Mouse (Mus musculus): Measurements from ENCODE around the gene Pnkd. TPM values are rescaled to one million over a fixed set of nuclear protein-coding genes. Genes with fewer than 3 reads are reported as not detected.

The Pnkd gene
- total and polyA plus RNA-seq, 3 experiments: 45.5 to 318 (median 154) TPM

GRCm38 (mm10) chr1:74249331-74249980 lies 35.3 kb upstream of the Pnkd start:
- no peaks in the 10 kb centered on the region for H3K9me3 ChIP-seq (replicated peaks; ENCODE audit: low read length)
- H3K79me2 ChIP-seq (replicated peaks; ENCODE audit: control insufficient read depth, extremely low read depth, insufficient read depth, poor library complexity, severe bottlenecking): peaks cover 51% of the 10 kb centered on the region
- H3K4me2 ChIP-seq (ENCODE audit: insufficient read depth, low read depth, poor library complexity, severe bottlenecking): peak overlapping the region; percentile 84
- DNase-seq (ENCODE audit: extremely low read depth): no peak
- TF ChIP-seq BHLHE40 (IDR thresholded peaks at IDR 0.05; ENCODE audit: low read depth, low read length) (peak; percentile 12; the same call in 1 of the 2 replicates), CHD1 (IDR thresholded peaks at IDR 0.05; ENCODE audit: low read depth, low read length) (no peak; the same call in 1 of the 2 replicates)
- H3K9ac ChIP-seq (ENCODE audit: insufficient read depth, low read depth): peak overlapping the region; percentile 72
- no peaks in the 10 kb centered on the region for H3K27me3 ChIP-seq (replicated peaks)
- H3K36me3 ChIP-seq (replicated peaks in 1 of 2; ENCODE audit: control insufficient read depth in 1 of 2, insufficient read depth in 1 of 2, low read length in 1 of 2): peaks cover 41 to 70% of the 10 kb centered on the region in 2 experiments
- H3K4me3 ChIP-seq (replicated peaks in 1 of 3; ENCODE audit: low read depth in 2 of 3, low read length in 2 of 3, poor library complexity in 1 of 3): no peak overlapping the region
- H3K27ac ChIP-seq (ENCODE audit: insufficient read depth, low read depth): peak overlapping the region; percentile 86
- peaks cover 15 to 60% of the 10 kb centered on the region in 2 experiments for H3K4me1 ChIP-seq (ENCODE audit: control insufficient read depth in 1 of 2, insufficient read depth in 2 of 2)
- in situ Hi-C loops (cut with MboI; ENCODE audit: low pct_ligation_motif_present, low pct_unique_long_range_greater_than_20kb, low sequenced_read_pairs) (no loop called here), dilution Hi-C loops (cut with MboI; ENCODE audit: extremely low pct_ligation_motif_present, extremely low pct_unique_long_range_greater_than_20kb, low sequenced_read_pairs) (no loop called here)

- Histone ChIP-seq H3K27ac (ENCODE audit: insufficient read depth, low read depth) (peak overlapping the region; percentile 46), H3K36me3 (replicated peaks in 1 of 2; ENCODE audit: control insufficient read depth in 1 of 2, insufficient read depth in 1 of 2, low read length in 1 of 2) (peaks cover 45 to 76% of the 10 kb centered on the region in 2 experiments), H3K9ac (ENCODE audit: insufficient read depth, low read depth) (no peak overlapping the region; the same call in 1 of the 2 replicates), H3K9me3 (replicated peaks; ENCODE audit: low read length) (no peaks in the 10 kb centered on the region), H3K4me3 (replicated peaks in 1 of 3; ENCODE audit: low read depth in 2 of 3, low read length in 2 of 3, poor library complexity in 1 of 3) (no peak overlapping the region), H3K4me1 (ENCODE audit: control insufficient read depth in 1 of 2, insufficient read depth in 2 of 2) (peaks cover 14 to 54% of the 10 kb centered on the region in 2 experiments), H3K27me3 (replicated peaks) (no peaks in the 10 kb centered on the region), H3K4me2 (ENCODE audit: insufficient read depth, low read depth, poor library complexity, severe bottlenecking) (no peak overlapping the region), H3K79me2 (replicated peaks; ENCODE audit: control insufficient read depth, extremely low read depth, insufficient read depth, poor library complexity, severe bottlenecking) (peaks cover 47% of the 10 kb centered on the region)
- TF ChIP-seq TCF12 (IDR thresholded peaks at IDR 0.05; ENCODE audit: low read depth, low read length): 0 out of 2 replicates have a peak, but pooled peaks have one; percentile 23
- TF ChIP-seq IRF4 (IDR thresholded peaks at IDR 0.05; ENCODE audit: low read depth, low read length): 0 out of 2 replicates have a peak, but pooled peaks have one; percentile 28
- TF ChIP-seq EP300 (IDR thresholded peaks at IDR 0.05; ENCODE audit: low read length): 0 out of 2 replicates have a peak, but pooled peaks have one; percentile 20
- no peak for TF ChIP-seq MAX (IDR thresholded peaks at IDR 0.05; ENCODE audit: low read length)
- no peak for TF ChIP-seq GABPA (IDR thresholded peaks at IDR 0.05; ENCODE audit: insufficient replicate concordance, low read depth, low read length)
- TF ChIP-seq BHLHE40 (IDR thresholded peaks at IDR 0.05; ENCODE audit: low read depth, low read length): no peak
- DNase-seq (ENCODE audit: extremely low read depth): no peak
- in situ Hi-C loops (cut with MboI; ENCODE audit: low pct_ligation_motif_present, low pct_unique_long_range_greater_than_20kb, low sequenced_read_pairs) (no loop called here), dilution Hi-C loops (cut with MboI; ENCODE audit: extremely low pct_ligation_motif_present, extremely low pct_unique_long_range_greater_than_20kb, low sequenced_read_pairs) (no loop called here)
Measured at GRCm38 (mm10) chr1:74250096-74250495, 34.6 kb upstream of the Pnkd start.

- Histone ChIP-seq H3K4me2 (ENCODE audit: insufficient read depth, low read depth, poor library complexity, severe bottlenecking) (no peak overlapping the region), H3K9ac (ENCODE audit: insufficient read depth, low read depth) (no peak overlapping the region), H3K4me3 (replicated peaks in 1 of 3; ENCODE audit: low read depth in 2 of 3, low read length in 2 of 3, poor library complexity in 1 of 3) (no peak overlapping the region), H3K9me3 (replicated peaks; ENCODE audit: low read length) (no peaks in the 10 kb centered on the region), H3K4me1 (ENCODE audit: control insufficient read depth in 1 of 2, insufficient read depth in 2 of 2) (peaks cover 11 to 39% of the 10 kb centered on the region in 2 experiments), H3K36me3 (replicated peaks in 1 of 2; ENCODE audit: control insufficient read depth in 1 of 2, insufficient read depth in 1 of 2, low read length in 1 of 2) (peaks cover 72 to 90% of the 10 kb centered on the region in 2 experiments), H3K27me3 (replicated peaks) (no peaks in the 10 kb centered on the region), H3K79me2 (replicated peaks; ENCODE audit: control insufficient read depth, extremely low read depth, insufficient read depth, poor library complexity, severe bottlenecking) (peaks cover 34% of the 10 kb centered on the region), H3K27ac (ENCODE audit: insufficient read depth, low read depth) (no peak overlapping the region)
- in situ Hi-C loops (cut with MboI; ENCODE audit: low pct_ligation_motif_present, low pct_unique_long_range_greater_than_20kb, low sequenced_read_pairs) (no loop called here), dilution Hi-C loops (cut with MboI; ENCODE audit: extremely low pct_ligation_motif_present, extremely low pct_unique_long_range_greater_than_20kb, low sequenced_read_pairs) (no loop called here)
- no peak for TF ChIP-seq KAT2A (IDR thresholded peaks at IDR 0.05; ENCODE audit: insufficient replicate concordance, low read length)
- TF ChIP-seq PAX5 (IDR thresholded peaks at IDR 0.05; ENCODE audit: low read length): no peak
- TF ChIP-seq RCOR1 (conservative IDR thresholded peaks at IDR 0.05; ENCODE audit: low read depth, low read length): no peak
- TF ChIP-seq E2F4 (IDR thresholded peaks at IDR 0.05; ENCODE audit: insufficient replicate concordance, low read depth, low read length): no peak
- TF ChIP-seq POLR2A (IDR thresholded peaks at IDR 0.05; ENCODE audit: low read depth, low read length): no peak; the same call in 1 of the 2 replicates
- TF ChIP-seq MAX (IDR thresholded peaks at IDR 0.05; ENCODE audit: low read length): no peak
- TF ChIP-seq RAD21 (IDR thresholded peaks at IDR 0.05; ENCODE audit: low read depth, low read length): no peak
- no peak for TF ChIP-seq USF1 (IDR thresholded peaks at IDR 0.05; ENCODE audit: low read depth, low read length)
- no peak for TF ChIP-seq TBP (conservative IDR thresholded peaks at IDR 0.05; ENCODE audit: low read depth, low read length)
- no peak for TF ChIP-seq GABPA (IDR thresholded peaks at IDR 0.05; ENCODE audit: insufficient replicate concordance, low read depth, low read length)
- no peak for TF ChIP-seq CHD2 (IDR thresholded peaks at IDR 0.05; ENCODE audit: low read length)
- no peak for TF ChIP-seq BHLHE40 (IDR thresholded peaks at IDR 0.05; ENCODE audit: low read depth, low read length)
- no peak for TF ChIP-seq NRF1 (IDR thresholded peaks at IDR 0.05; ENCODE audit: low read depth, low read length)
- no peak for TF ChIP-seq NELFE (IDR thresholded peaks at IDR 0.05; ENCODE audit: low read depth, low read length)
- TF ChIP-seq SMC3 (IDR thresholded peaks at IDR 0.05; ENCODE audit: low read depth, low read length): no peak
- no peak for TF ChIP-seq USF2 (conservative IDR thresholded peaks at IDR 0.05; ENCODE audit: low read depth, low read length)
- no peak for TF ChIP-seq CTCF (conservative IDR thresholded peaks at IDR 0.05 in 1 of 2, IDR thresholded peaks at IDR 0.05 in 1 of 2; ENCODE audit: low read depth in 2 of 2, low read length in 2 of 2)
- TF ChIP-seq HCFC1 (IDR thresholded peaks at IDR 0.05; ENCODE audit: low read depth, low read length): no peak
- TF ChIP-seq ETS1 (conservative IDR thresholded peaks at IDR 0.05; ENCODE audit: low read depth, low read length): no peak
- no peak for TF ChIP-seq EP300 (IDR thresholded peaks at IDR 0.05; ENCODE audit: low read length)
- DNase-seq (ENCODE audit: extremely low read depth): no peak
Measured at GRCm38 (mm10) chr1:74255704-74256345, 28.9 kb upstream of the Pnkd start.
